Mouse (Mus musculus): Measurements from ENCODE around the gene Cdc6.

The Cdc6 gene

DNA sequence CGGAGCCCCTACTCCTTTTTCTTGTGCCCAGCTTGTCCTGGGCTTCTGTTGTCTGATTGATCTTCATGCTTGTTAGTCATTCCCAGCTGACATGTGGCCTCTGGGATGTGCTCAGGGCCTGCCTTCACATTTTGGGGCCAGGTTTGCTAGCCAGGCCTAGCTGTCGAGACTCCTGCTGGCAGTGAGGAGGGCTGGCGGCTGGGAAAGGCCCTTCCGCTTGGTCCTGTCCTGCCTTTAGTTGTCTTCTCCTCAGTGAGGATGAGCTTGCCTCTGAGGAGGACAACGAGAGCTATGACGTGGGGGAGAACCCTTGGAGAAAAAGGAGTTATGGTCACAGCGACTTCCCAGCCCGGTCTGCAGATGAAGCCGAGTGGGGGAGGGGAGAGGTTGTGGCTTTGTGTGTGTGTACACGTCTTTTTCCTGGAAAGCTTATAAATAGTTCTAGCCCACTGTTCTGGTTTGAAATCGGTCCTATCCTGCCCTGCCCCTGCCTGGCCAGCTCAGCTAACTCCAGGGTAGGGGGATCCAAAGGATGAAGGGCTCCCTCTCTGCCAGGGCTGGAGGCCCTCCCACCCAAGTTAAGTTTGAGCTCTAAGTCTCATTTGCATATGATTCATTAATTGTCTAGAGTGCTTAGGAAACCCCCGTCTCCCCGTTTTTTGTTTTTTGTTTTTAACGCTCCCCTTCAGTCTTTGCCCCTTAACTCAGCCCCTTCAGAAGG is 36.3 kb downstream of the Cdc6 start:
- no peak for DNase-seq (ENCODE audit: low spot score in 2 of 2)

DNA sequence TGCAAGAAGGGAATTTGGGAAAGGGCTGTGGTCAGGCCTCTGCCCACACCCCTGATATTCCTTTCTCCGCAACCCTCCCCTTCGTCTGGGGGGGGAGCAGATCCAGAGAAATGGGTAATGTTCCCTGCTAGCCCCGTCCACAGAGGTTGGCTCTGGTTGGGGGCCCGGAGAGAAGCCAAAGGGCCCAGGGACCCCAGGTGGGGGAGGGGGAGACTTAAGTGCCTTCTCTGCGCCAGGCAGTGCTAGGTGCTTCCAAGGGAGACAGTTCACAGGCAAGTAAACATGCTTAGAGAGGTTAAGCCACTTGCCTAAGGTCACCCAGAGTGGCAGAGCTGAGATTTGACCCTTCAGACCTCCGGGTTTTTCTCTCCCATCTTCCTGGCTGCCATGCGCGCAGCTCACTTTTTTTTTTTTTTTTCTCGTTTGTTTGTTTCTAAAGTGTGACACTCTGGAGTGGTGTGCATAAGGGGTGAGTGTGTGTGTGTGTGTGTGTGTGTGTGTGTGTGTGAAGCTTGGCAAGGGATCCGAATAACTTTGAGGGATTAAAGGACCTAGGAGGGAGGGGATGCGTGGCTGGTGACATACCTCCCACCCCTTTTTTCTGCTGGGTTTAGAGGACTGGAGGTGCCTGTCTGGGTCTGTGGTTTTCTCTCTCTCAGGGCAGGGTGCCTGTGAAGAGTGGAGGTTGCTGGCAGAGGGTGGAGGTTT is 37.5 kb downstream of the Cdc6 start:
- DNase-seq (ENCODE audit: low spot score in 2 of 2): no peak

DNA sequence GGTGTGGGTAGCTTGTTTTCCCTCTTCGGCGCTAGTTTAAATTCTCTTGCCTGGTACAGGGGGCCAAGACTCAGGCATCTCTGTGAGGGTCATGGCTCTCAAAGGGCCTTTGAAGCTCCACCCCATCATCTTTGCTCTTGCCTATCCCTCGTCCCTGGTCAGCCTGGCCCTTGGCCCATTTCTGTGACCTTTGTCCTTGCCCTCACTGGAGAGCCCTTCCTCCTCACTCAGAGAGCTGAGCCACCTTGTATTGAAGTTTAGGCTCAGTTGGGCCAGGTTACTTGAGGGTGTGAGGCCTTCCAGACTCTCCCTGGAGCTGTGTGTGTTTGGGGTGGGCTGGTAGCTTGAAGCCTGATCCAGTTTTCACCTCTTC is 38.0 kb downstream of the Cdc6 start:
- DNase-seq (ENCODE audit: low spot score in 2 of 2): no peak

DNA sequence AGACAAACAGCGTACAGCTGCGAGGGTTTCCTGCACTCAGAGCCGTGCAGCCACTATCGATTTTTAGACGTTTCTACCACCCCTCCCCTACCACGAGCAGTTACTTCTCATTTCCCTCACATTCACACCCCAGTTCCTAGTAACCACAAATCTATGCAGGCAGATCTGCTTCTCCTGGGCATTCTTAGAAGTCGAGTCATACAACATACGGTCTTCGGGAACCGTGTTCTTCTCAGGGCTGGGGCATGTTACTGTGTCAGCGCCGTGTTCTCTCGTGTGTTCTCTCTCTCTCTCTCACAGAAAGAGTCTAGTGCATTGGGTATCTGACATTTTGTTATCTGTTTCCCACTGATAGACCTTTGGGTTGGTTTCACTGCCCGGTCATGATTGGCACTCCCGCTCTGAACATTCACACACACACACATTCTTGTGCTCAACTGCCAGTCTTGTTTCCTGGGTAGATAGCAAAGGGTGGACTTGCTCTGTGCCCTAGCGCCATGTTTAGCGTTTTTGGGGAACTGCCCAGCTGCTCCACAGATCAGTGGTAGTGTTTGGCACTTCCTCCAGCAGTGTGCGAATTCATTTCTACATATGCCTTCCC is 40.5 kb downstream of the Cdc6 start:
- DNase-seq (ENCODE audit: low spot score in 2 of 2): no peak

DNA sequence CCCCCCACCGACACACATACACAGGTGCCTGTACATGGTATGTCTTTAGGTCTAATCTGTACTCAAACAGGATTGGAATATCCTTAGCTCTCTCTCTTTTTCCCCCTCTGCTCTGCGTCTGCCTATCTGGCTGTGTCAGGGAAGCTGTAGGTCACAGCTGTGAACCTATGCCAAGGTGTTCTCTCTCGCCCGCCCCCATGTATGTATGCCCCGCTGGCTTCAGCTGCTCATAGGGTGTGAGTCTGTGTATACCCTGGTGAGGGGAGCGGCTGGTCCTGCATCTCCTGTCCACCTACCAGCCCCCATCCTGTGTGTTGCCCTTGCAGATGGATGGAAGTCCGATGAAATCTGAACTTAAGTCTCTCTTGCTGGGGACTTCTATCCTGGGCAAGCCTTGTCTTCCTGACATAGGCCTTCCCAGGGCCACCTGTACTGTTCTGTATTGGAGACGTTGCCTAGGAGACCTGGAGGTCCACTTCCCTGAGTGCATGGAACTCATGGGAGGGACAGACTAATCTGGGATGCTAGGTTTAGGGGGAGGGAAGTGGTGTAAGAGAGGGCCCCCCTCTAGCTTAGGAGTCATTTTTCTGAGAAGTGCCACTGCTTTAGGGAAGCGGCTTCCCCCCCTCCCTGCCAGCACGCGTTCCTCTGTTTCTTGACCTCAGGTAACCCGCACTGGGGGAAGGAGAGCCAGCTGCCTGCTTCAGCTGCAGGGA is 41.8 kb downstream of the Cdc6 start:
- DNase-seq (ENCODE audit: low spot score in 2 of 2): no peak

DNA sequence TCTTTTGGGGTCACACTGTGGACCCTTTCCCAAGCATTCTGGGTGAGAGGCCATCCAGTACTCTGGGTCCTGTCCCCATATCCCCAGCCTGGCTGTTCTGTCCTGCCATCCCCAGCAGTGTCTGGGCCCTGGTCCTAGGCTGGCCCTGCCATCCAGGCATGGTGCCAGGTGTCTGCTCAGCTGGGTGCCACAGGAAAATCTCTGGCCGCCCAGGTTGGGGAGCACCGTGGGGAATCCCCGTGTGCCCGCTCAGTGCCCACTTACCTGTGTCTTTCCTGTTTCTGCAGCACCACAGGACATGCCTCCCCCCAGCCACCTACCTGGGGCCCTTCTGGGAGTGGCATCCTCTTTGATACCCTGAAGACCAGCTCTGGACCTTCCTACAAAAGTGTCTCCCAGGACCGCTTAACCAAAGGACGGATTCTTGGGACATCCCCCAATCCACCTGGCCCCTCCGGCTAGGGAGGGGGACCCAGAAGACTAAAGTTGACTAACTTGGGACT is 42.4 kb downstream of the Cdc6 start:
- no peak for DNase-seq (ENCODE audit: low spot score in 2 of 2)

DNA sequence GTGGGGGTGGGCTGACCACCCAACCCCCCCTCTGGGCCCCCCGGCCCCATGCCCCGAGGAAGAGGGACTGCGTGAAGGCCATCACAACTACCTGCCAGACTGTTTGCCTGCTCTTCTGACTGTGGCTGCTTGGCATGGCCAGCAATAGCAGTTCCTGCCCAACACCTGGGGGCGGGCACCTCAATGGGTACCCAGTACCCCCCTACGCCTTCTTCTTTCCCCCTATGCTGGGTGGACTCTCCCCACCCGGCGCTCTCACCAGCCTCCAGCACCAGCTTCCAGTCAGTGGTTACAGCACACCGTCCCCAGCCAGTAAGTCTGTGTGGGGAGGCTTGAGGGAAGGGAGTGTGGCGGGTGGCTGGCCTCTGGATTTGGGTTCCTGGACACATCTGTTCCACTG is 42.9 kb downstream of the Cdc6 start:
- no peak for DNase-seq (ENCODE audit: low spot score in 2 of 2)

DNA sequence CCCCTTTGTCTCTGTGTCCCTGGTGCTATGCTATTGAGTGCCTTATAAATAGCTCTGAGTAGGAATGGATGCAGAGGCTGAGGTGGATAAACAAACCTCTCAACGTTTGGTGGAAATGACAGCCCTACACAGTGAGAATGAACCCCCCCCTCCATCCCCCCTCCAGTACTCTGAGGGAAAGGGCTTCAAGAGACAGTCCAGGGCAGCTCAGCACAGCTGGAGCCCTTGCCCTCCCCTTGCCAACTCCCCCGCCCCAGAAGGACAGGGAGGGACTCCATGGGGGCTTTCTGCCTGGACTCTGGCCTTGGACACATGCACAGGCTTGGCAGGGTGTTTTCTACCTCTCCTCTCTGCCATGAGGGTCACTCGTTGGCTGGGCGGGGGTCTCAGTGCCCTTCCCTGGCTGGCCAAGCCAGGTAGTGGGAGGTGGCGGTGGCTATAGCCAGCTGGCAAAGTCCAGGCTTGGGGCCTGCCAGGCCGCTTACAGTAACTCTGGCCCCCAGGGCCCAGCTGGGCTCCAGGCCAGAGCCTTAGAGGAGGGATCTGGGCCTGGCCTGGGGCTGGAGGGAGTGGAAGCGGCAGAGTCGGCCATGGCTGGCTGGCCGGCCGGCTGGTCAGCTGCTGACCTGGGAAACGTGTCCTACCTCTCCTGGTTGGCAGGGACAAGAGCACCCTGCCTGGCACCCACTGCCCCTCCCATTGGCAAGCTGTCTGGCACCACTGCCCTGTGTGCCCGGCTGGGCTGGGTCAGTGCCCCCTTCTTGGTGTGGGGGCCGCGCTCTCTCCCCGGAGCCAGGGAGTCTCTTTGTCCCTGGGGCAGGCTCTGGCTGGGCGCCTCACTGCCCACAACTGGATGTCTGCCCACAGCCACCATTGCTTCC is 43.7 kb downstream of the Cdc6 start:
- DNase-seq (ENCODE audit: low spot score in 2 of 2): no peak

DNA sequence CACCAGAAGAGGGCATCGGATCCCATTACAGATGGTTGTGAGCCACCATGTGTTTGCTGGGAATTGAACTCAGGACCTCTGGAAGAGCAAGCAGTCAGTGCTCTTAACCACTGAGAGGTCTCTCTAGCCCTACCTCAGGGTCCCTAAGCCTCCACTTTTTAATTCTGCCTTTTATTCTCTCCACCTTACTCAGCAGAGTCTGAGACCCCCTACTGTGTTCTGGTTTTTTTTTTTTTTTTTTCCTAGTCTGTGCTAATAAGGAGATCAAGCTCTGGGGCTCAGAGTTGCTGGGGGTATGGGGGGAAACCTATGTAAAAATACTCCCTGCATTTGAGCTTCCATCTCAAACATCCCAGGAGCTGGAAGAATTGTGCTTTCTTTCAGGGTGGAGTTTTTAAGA is 44.5 kb downstream of the Cdc6 start:
- no peak for DNase-seq (ENCODE audit: low spot score in 2 of 2)

DNA sequence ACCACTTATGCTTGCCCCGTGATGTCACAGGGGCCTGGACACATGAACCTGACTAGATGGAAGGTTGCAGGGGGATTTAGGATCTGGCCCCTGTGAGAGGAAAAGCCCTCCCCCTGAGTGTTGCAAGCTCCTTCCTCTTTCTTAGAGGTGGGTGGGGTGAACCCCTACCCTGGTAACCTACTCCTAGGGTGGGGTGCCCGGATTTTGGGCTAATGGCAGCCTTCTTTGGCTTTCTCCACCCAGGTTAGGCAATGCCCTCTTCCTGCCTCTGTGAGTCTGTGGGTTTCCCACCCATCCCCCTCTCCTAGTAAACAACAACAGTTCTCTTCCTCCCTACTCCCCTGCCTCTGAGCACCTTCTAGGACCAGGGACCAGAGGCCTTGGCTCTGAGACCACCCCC is 45.1 kb downstream of the Cdc6 start:
- no peak for DNase-seq (ENCODE audit: low spot score in 2 of 2)

DNA sequence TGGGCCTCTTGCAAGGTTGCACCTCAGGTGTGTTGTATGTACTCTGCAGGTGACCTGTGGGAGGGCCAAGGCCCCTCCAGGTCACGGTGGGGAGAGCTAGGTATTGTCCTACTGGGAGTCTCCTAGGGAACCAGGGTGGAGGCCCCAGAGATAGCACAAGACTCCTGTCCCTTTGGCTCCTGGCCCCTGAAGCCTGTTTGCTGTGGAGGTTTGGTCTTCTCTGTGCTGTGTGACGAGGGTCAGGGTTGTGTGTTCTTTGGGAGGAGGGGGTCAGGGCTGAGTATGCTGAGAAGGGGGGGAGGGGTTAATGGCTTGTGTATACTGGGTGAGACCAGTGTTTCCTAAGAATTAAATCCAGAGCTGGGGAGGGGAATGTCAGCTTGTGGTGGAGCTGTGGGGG is 45.8 kb downstream of the Cdc6 start:
- no peak for DNase-seq (ENCODE audit: low spot score in 2 of 2)

DNA sequence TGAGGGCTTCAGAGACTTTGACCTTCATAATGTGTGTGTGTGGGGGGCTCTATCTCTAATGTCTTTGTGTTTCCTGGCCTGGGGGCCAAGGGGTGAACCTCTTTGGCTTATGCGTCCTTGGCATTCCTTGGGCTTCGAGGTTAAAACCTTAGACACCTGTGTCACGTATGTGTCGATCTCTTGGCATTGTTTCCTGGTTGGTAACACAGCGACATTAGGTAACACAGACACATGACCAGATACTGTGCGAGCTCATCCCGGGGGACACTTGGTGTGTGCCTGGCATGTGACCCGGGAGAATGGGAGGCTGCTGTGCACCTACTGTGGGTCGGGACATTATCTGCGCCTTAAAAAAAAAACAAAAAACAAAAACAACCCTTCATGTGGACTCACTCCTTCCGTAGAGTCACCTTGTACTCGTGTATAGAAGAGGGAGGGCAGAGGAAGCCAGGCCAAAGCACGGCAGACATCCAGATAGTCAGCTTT is 46.3 kb downstream of the Cdc6 start:
- DNase-seq (ENCODE audit: low spot score in 2 of 2): no peak

DNA sequence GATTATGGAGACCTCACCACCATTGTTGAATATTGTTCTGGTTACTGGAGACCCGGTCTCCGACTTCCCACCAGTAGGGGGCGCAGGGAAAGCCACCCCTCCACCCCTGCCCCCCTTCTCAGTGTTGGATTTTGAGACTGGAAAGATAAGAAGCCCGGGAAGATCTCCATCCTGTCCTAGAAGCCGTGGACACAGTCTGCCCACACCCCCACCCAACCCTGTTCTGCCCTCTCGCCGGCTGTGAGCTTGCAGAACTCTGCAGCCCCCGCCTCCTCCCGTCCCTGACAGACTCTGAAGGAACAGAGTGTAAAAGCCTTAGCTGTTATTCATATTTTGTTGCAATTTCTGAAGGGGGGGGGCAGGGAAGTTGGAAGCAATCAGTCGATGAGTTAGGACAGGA is 46.8 kb downstream of the Cdc6 start:
- peak in 1 of 2 experiments; percentile 58 for DNase-seq (ENCODE audit: low spot score in 2 of 2)

DNA sequence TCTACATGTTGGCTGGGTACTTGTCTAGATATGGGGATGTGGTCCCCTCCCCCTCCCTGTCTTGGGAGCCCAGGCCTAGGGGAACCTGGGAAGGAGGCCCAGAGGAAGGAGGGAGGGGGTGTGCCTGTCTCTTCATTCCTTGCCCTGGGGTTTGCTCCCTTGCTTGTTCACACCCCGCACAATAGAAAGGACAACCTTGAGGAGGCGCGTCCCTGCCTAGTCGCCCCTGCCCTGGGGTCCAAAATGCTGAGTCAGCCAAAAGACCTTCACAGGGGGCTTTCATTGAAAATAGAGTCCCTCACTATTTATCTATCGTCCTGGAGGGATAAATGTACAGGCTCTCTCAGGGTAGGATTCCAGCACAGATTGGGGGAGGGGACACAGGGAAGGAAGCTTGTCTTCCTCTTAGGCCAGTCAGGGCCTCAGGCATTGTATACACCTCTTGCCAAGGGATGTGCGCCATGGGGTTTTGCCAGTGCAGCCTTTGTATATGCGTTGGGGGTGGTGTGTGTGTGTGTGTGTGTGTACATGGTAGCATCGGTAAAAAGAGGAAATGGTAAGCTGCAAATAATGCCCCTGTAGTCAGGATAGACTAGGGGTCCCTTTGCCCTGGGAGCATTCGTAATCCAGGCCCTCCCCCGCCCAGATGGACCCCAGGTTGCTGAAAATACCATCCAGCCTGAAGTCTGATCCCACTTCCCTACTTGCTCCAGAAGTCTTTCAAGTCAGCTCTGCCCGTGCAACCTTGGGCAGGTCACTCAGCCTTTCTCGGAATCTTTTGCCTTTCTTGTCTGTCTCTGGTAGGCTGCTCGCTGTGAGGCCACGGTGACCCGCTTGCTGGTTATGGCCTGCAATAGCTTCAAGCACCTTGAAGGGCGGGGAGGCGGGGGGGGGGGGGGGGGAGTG is 47.5 kb downstream of the Cdc6 start:
- no peak for DNase-seq (ENCODE audit: low spot score in 2 of 2)

DNA sequence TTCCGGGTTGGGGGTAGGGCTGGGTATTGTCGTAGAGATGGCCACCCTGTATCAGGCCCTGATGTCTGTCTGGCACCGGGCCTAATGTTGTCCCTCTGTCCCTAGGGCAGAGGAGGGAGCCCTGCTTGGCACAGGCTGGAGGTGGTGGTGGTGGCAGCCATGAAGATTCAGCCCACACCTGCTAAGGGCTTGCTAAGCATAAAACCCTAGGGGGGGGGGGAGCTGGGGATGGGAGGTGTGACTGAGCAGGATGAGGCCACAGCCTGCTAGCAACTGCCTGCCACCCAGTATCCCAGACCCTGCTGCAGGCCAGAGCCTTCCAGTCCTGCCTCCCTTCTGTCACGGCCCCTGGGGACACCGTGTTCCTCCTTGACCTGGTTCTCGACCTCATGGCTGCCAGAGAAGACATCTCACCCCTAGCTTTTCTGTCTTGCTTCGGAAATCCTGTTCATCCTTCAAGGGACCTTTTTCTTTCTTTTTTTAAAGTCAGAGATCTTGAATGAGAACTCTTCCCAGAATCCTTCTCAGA is 48.2 kb downstream of the Cdc6 start:
- DNase-seq (ENCODE audit: low spot score in 2 of 2): no peak

DNA sequence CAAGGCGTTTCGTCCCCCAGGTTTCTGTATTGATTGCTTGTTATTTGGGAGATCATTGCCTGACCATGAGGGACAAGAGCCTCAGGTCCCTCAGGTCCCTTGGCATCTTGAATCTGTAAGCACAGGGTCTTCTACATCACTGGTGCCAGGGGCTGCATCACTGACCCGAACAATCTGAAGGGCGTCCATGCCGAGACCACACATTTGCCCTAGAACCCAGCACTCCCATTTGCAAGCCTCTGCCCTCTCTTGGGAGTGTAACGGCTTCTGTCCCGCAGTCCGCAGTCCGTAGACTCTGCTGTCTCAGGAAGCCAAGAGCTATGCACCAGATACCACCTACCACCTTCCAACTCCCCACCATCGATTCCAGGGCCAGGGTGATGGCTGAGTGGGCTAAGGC is 48.7 kb downstream of the Cdc6 start:
- DNase-seq (ENCODE audit: low spot score in 2 of 2): no peak

DNA sequence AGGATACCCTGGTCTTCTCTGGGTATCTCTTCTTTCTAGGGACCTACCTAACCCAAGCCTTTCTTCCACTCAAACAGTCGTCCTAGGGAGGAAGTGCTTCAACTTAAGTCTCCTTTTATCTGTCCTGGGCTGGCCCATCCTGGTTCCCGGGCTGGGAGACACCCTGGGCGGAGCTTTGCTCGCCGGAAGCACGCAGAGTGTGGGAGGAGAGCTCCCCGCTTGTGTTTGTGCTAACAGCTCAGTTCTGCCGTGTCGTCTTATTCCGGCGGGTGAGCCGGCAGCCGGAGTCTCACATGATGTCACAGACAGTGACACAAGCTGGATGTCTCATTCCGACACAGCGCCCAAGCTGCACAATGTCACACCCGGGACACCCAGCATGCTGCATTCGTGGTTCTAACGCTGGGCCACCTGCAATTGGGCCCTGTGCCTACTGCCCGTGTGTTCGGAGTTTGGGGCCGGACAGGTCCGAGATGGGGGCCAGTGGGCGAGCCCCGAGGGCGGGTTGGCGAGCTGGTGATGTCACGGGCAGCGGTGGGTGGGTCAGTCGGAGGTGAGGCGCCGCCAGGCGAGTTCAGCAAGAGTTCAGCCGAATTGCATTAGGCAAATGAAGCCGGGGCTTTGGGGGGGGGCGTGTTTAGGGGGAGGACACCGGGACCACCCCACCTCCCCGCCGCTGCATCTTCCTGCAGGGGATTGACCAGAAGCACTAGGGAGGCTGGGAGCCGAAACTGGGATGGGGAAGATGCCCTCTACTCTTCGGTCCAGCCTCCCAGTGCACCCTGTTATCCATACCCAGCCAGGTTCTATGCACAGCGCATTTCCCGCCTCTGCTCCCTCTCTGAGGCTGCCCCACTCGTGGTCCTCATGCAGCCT is 52.1 kb downstream of the Cdc6 start:
- peak; percentile 78 to 81 for DNase-seq (ENCODE audit: low spot score in 2 of 2)

DNA sequence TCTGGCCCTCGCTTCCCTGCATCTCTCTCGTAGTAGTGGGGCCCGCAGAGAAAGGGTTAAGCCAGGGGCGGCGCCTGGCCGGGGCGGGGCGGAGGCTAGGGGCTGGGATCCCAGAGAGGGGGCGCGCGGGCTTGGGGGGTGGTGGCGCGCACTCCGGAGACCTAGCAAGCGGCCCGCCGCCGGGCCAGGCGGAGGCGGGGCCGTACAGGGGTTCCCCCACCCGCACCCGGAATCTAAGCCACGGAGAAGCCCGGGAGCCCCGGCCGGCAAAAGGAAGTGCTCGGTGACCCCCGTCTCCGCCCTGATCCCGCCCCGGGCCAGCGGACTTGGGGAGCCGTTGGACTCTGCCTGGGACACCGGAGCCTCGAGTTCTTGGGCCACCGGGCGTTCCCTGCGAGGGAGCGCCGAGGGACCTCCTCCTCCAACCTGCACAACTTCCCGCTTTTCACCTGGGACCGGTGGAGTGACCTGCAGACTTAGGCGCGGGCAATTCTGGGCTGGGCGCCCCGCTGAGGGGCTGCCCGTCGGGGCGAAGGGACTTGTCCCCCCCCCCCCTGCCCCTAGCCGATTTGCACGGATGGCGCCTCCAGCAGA is 52.8 kb downstream of the Cdc6 start:
- no peak for DNase-seq (ENCODE audit: low spot score in 2 of 2)
